Mouse (Mus musculus) bone marrow, adult 2 months (tissue): ENCODE results near the gene Npy1r.

Experiments used
- CTCF ChIP-seq: fragments of 200-500 bp; IDR thresholded peaks from 2 replicates; pipeline ENCODE4 v1.5.1; 2011; ENCODE audit warnings: low read length, control low read depth; ENCODE audit not compliant: control insufficient read depth, insufficient read depth
- POLR2A ChIP-seq: fragments of 200-500 bp; IDR thresholded peaks from 2 replicates; pipeline ENCODE4 v1.6.1; 2011; ENCODE audit warnings: low read depth, mild to moderate bottlenecking, control low read depth, low read length, borderline replicate concordance; ENCODE audit not compliant: control insufficient read depth

DNA sequence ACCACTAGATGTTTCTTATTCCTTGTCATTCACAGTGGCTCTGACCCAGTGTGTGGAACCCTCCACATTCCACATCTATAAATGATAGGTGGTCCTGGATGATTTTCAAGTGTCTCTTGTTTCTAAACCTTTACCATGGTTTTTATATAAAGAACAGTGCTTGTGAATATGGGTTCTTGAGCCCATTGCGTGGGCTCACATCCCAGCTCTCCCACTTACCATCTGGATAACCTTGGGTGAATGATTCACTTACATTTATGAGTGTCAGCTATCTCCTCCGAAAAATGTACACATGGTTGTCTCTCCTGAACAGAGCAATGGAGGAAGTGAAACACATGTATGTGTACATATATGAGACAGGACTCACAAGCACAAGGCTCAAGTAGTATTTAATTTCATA is 59.2 kb downstream of the Npy1r start:
- TF ChIP-seq CTCF (no peak), POLR2A (no peak)
